Mouse (Mus musculus) cortical plate, adult 2 months (tissue): Measurements from ENCODE around the gene Il18bp. TPM values are rescaled to one million over a fixed set of nuclear protein-coding genes. Genes with fewer than 3 reads are reported as not detected.
"Not testable (repeated sequence)": the region's sequence is repeated elsewhere in the genome, so short reads cannot be mapped to it uniquely, and the experiment has no call there.

Source experiments
- H3K27ac ChIP-seq: fragments of 200-500 bp; 2 replicates; pipeline ENCODE4 v1.5.1; 2012; ENCODE audit warnings: low read length, control low read depth, inconsistent platforms; ENCODE audit not compliant: insufficient read depth
- H3K4me1 ChIP-seq: fragments of 200-500 bp; 2 replicates; pipeline ENCODE4 v1.6.1; 2011; ENCODE audit warnings: low read length; ENCODE audit not compliant: control insufficient read depth, insufficient read depth
- H3K4me3 ChIP-seq: fragments of 200-500 bp; 2 replicates; pipeline ENCODE4 v1.5.1; 2011; ENCODE audit warnings: mild to moderate bottlenecking, low read length, control low read depth; ENCODE audit not compliant: insufficient read depth
- CTCF ChIP-seq: fragments of 200-500 bp; IDR thresholded peaks from 2 replicates; pipeline ENCODE4 v1.5.1; 2011; ENCODE audit warnings: mild to moderate bottlenecking, control low read depth, low read length; ENCODE audit not compliant: insufficient read depth; ENCODE audit errors: extremely low read depth
- POLR2A ChIP-seq: fragments of 200-500 bp; IDR thresholded peaks from 2 replicates; pipeline ENCODE4 v1.6.1; 2011; ENCODE audit warnings: mild to moderate bottlenecking, low read length, control low read depth; ENCODE audit not compliant: insufficient read depth; ENCODE audit errors: extremely low read depth
- polyA plus RNA-seq: library from polyadenylated mRNA; depleted of rRNA; stranded (reverse); fragments of >200 nt; gene quantifications from 2 replicates; pipeline ENCODE4 v1.2.3, GENCODE M21; 2012

Gene Il18bp
- polyA plus RNA-seq, 1 experiment, result 11.8 TPM

DNA sequence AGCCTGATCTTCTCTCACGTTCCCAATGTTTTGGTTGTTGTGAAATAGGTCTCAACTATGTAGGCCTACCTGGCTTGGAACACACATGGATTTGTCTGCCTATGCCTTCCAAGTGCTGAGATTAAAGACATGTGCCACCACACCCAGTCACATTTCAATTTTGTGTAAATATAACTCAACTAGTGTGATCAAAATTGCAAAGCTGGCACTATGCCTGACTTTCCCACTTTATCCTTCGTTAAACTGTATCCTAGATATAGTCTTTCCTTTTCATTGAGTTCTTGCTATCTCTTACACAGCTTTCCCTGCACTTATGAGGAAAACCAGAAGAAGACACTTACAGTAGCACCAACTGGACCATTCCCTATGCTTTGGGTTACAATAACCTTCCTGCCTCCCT is 17.0 kb upstream of the Il18bp start:
- Histone ChIP-seq H3K4me3 (no peak overlapping the region), H3K27ac (no peak overlapping the region), H3K4me1 (peaks cover 3% of the 10 kb centered on the region)
- no peak for TF ChIP-seq CTCF
- TF ChIP-seq POLR2A, result no peak

DNA sequence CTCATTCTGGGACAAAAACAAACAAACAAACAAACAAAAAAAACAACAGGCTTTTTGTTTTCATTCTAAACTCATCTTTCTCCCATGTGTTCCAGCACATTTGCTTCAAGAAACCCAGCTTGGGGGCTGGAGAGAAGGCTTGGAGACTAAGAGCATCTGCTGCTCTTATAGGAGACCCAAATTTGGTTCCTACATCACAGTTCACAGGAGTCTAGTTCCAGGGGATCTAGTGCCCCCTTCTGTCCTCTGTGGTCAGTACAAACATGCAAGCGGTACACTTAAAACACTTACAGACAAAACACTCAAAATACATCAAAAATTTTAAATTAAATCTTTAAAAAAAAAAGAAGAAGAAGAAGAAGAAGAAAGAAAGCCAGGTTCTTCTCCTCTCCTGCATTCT is 16.4 kb upstream of the Il18bp start:
- no peak overlapping the region for H3K4me3 ChIP-seq

DNA sequence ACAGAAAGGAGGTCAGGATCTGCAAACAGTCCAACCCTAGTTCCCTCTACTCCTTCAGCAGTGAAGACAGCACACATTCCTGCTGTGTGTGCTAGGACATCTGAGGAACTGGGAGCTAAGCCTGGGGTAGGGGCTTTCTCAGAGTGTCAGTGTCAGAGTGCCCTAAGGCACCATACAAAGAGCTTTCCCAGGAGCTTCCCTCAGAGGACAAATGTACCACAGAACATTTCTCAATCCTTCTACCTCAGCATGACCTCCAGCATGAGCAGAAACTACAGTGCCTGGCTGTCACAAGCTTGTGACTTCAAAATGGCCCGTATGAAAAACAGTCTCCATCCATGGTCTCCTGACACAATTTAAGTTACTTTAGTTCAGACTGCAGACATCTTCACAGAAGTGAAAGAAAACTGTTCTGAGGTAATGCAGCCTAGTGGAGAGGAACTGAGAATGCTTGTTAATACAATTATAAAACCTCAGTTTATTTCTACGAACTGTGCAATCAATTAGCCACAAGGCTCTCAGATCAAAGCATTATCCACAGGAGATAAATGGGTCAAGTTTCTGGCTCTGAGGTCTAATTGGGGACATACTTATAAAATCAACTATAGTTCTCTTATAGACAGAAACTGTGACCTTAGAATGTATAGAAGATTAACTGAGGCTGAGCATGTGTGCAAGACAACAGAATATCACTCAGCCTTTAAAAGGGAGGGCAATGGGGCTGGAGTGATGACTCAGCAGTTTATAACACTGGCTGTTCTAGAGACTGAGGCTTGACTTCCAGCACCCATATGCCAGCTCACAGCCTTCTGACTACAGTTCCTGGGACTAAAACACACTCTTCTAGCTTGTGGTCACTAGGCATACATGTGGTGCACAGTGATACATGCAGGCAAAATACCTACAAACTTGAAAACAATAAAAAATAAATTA is 7.0 kb upstream of the Il18bp start:
- Histone ChIP-seq H3K27ac (no peak overlapping the region), H3K4me1 (no peaks in the 10 kb centered on the region; the same call in 1 of the 2 replicates), H3K4me3 (no peak overlapping the region)
- no peak for TF ChIP-seq CTCF
- no peak for TF ChIP-seq POLR2A

More for the DNA sequence above, 16.4 kb upstream of the Il18bp start:
- TF ChIP-seq POLR2A (no peak), CTCF (peak; percentile 18; the same call in 1 of the 2 replicates)
- H3K27ac ChIP-seq, result no peak overlapping the region
- H3K4me1 ChIP-seq, result peaks cover 3% of the 10 kb centered on the region

DNA sequence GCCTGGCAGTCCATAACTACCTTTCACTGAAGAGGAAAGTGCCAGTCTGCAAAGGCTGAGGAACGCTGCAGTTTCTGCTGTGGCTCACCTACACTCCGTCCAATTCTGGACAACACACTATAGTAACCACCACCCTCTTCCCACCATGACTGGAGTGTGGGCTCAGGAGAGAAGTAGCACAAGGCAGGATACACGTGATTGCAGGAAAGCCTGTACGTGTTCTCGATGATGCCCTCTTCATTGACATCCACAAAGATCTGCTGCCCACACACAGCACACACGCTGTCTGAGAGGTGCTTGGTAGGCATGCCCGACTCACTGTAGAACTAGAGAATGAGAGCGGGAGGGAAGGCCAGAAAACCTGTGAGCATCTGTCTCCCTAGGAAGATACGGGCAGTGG is 5.3 kb upstream of the Il18bp start:
- no peaks in the 10 kb centered on the region; the same call in 1 of the 2 replicates for H3K4me1 ChIP-seq
- H3K4me3 ChIP-seq, result no peak overlapping the region

DNA sequence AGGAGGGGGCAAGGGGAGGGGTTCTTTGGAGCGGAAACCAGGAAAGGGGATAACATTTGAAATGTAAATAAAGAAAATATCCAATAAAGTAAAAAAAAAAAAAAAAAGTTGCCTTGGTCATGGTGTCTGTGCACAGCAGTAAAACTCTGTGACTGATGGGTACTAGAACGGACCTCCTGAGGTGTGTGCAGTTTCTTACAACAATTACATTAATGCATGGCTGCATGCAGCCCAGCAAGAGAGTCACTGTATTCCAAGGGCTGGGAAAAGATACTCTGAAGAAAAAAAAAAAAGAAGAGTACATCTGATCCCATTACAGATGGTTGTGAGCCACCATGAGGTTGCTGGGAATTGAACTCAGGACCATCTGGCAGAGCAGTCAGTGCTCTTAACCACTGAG is 2.4 kb upstream of the Il18bp start:
- not testable (repeated sequence) for H3K27ac ChIP-seq, H3K4me1 ChIP-seq, H3K4me3 ChIP-seq

More for the DNA sequence above, 5.3 kb upstream of the Il18bp start:
- no peak for TF ChIP-seq CTCF
- no peak for TF ChIP-seq POLR2A
- H3K27ac ChIP-seq, result no peak overlapping the region

DNA sequence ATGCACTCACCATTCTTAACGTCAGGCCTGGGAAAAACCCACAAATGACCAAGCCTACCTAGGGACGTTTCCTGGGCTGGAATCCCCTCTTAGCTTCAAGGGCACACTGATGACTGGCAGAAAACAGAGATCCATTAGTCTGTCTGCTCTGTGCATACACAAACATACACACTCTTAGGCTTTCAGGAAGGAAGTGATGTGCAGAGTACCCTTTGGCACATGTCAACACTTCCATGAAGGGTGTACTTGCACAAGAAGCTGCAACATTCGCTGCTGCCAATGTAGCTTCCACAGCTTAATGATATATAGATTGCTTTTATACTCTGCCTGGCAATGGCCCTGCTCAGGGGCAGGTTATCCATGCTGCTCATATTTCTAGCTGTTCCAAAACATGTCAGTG is 872 bp upstream of the Il18bp start:
- peaks cover 1% of the 10 kb centered on the region; the same call in 1 of the 2 replicates for H3K4me1 ChIP-seq
- no peak overlapping the region for H3K27ac ChIP-seq
- H3K4me3 ChIP-seq, result no peak overlapping the region
- no peak for TF ChIP-seq CTCF
- no peak for TF ChIP-seq POLR2A

DNA sequence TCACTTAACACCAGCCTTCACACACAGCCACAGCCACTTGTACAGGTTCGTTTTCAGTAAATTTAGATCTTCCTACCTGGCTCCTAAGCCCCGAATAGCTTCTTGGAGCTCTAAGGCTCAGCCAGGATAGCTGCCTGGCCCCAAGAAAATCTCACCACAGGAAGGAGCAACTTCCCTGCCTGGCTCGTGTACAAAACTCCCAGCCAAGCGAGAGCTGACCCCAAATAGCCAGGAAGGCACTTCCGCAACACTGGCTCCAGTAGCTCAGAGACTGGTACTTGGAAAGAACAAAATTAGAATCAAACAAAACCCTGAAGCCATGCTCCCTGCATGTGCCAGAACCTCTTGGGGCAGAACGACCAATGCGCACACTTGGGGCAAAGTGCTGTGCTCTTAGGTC is 456 bp downstream of the Il18bp start:
- H3K27ac ChIP-seq, result 0 out of 2 replicates have a peak overlapping the region, but pooled peaks have one; percentile 17
- H3K4me3 ChIP-seq, result no peak overlapping the region
- peaks cover 1% of the 10 kb centered on the region; the same call in 1 of the 2 replicates for H3K4me1 ChIP-seq
- TF ChIP-seq POLR2A (no peak), CTCF (no peak)

DNA sequence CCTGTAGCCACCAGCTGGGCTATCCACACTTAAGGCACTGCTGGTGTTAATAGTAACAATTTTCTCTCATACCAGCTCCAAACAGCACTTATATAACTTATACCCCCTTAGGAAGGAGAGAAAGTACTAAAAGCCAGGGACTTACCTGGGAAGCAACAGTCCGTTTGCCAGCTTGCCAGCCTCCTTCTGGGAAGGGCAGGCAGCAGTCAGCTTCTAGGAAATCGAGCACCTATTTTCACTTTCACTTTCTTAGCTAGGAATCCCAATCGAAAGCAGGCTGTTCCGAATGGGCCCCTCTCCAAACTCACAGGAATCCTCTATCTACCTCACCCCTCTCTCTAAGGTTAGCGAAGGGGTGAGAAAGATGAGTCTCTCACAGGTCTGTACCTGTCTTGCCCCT is 1.0 kb downstream of the Il18bp start:
- Histone ChIP-seq H3K4me3 (no peak overlapping the region), H3K27ac (0 out of 2 replicates have a peak overlapping the region, but pooled peaks have one; percentile 17), H3K4me1 (peaks cover 1% of the 10 kb centered on the region; the same call in 1 of the 2 replicates)
- TF ChIP-seq POLR2A (no peak), CTCF (no peak)

DNA sequence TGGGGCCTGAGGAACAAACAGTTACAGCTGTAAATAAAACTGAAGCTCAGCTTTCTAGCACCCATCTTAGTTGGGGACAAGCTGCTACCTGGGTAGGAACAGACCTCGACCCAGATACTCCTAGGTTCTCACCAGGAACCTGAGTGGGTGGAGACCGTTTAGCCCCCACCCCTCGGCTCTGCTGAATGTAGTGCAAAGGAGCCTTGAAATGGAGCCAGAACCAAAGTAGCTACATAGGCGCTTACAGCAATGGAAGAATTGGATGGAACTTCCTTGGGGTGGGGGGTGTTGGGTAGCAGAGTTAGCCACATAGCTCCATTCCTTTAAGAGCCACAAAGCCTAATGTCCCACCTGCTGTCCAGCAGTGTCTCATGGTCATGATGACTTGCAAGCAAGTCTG is 1.6 kb downstream of the Il18bp start:
- TF ChIP-seq POLR2A (no peak), CTCF (no peak)
- H3K4me1 ChIP-seq, result peaks cover 1% of the 10 kb centered on the region; the same call in 1 of the 2 replicates
- H3K27ac ChIP-seq, result no peak overlapping the region
- H3K4me3 ChIP-seq, result no peak overlapping the region

DNA sequence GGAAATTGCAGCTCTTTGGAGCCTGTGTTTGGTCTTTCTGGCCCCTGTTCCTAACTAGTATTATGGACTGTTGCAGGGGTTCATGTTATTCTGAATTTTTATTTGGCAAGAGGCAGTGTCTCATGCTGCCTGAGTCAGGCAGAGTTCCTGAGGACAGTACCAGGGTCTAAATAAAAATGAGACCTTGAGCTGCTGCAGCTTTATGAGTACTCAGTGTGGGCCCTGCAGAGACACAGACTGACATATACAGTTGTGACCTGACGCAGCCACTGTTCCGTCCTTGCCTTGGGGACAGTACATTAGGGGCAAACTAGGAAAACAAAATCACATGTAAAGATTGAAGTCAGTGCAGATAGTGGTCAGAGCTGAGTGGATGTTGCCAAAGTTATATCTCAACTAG is 3.5 kb downstream of the Il18bp start:
- H3K4me3 ChIP-seq, result no peak overlapping the region
- TF ChIP-seq POLR2A (no peak), CTCF (no peak)
- no peak overlapping the region for H3K27ac ChIP-seq
- peaks cover 1% of the 10 kb centered on the region; the same call in 1 of the 2 replicates for H3K4me1 ChIP-seq
